Mouse (Mus musculus) C2C12 (cell line): Measurements from ENCODE around the gene Wfdc5. TPM values are rescaled to one million over a fixed set of nuclear protein-coding genes. Genes with fewer than 3 reads are reported as not detected.

ENCODE experiments used
- H3K27me3 ChIP-seq: one replicate; pipeline ENCODE4 v1.6.1; 2011; ENCODE audit not compliant: control insufficient read depth, insufficient read depth, insufficient read length
- H3K36me3 ChIP-seq: one replicate; pipeline ENCODE4 v1.6.1; 2011; ENCODE audit not compliant: control insufficient read depth, insufficient read depth
- H3K4me3 ChIP-seq: one replicate; pipeline ENCODE4 v1.5.1; 2011; ENCODE audit warnings: mild to moderate bottlenecking, control low read depth; ENCODE audit not compliant: poor library complexity, insufficient read depth, severe bottlenecking
- H3K79me2 ChIP-seq: one replicate; pipeline ENCODE4 v1.6.1; 2011; ENCODE audit not compliant: control insufficient read depth, insufficient read depth
- H3K79me3 ChIP-seq: one replicate; pipeline ENCODE4 v1.6.1; 2011; ENCODE audit warnings: low read depth, control low read depth
- H3ac ChIP-seq: one replicate; pipeline ENCODE3; 2011; ENCODE audit warnings: low read depth; ENCODE audit not compliant: control insufficient read depth, insufficient read length
- CEBPB ChIP-seq: IDR thresholded peaks from one replicate; pipeline ENCODE4 v1.6.1; 2011; ENCODE audit warnings: low read depth, mild to moderate bottlenecking, control low read depth, moderate library complexity
- CTCF ChIP-seq: IDR thresholded peaks from one replicate; pipeline ENCODE4 v1.5.1; 2011; ENCODE audit not compliant: control insufficient read depth, insufficient read depth, insufficient read length
- FOSL1 ChIP-seq: IDR thresholded peaks from one replicate; pipeline ENCODE4 v1.8.0; 2011; ENCODE audit warnings: mild to moderate bottlenecking, low read length; ENCODE audit not compliant: poor library complexity, insufficient read depth, severe bottlenecking
- MAX ChIP-seq: IDR thresholded peaks from one replicate; pipeline ENCODE4 v1.6.1; 2011; ENCODE audit warnings: mild to moderate bottlenecking, control low read depth
- MYOD1 ChIP-seq: IDR thresholded peaks from one replicate; pipeline ENCODE4 v1.6.1; 2011; ENCODE audit warnings: low read depth; ENCODE audit not compliant: control insufficient read depth, insufficient read length
- MYOG ChIP-seq: IDR thresholded peaks from one replicate; pipeline ENCODE4 v1.6.1; 2011; ENCODE audit not compliant: control insufficient read depth, insufficient read length; ENCODE audit errors: extremely low read depth
- USF1 ChIP-seq: IDR thresholded peaks from one replicate; pipeline ENCODE4 v1.6.1; 2011; ENCODE audit warnings: low read depth, mild to moderate bottlenecking, control low read depth, moderate library complexity
- polyA plus RNA-seq: library from polyadenylated mRNA; unstranded; fragments of >200 nt; fragmentation: generic; extraction: Trizol; gene quantifications from one replicate; pipeline ENCODE4 v1.2.1, GENCODE M21; 2012; ENCODE audit warnings: missing spikeins

The Wfdc5 gene
- polyA plus RNA-seq, 1 experiment: not detected

GRCm38 (mm10) chr2:164154007-164154406 is 28.5 kb downstream of the Wfdc5 start:
- Histone ChIP-seq H3K36me3 (peaks cover 37% of the 10 kb centered on the region), H3ac (no peak overlapping the region), H3K4me3 (no peak overlapping the region), H3K79me2 (no peaks in the 10 kb centered on the region), H3K79me3 (no peaks in the 10 kb centered on the region), H3K27me3 (no peaks in the 10 kb centered on the region)
- no peak for TF ChIP-seq CTCF
- no peak for TF ChIP-seq MYOG
- no peak for TF ChIP-seq MYOD1
- TF ChIP-seq USF1: no peak
- TF ChIP-seq FOSL1: no peak

GRCm38 (mm10) chr2:164152341-164152740 is 30.2 kb downstream of the Wfdc5 start:
- Histone ChIP-seq H3K27me3 (no peaks in the 10 kb centered on the region), H3K36me3 (peaks cover 40% of the 10 kb centered on the region), H3K79me3 (no peaks in the 10 kb centered on the region), H3ac (no peak overlapping the region), H3K79me2 (no peaks in the 10 kb centered on the region), H3K4me3 (no peak overlapping the region)
- TF ChIP-seq CEBPB (no peak), MYOD1 (no peak), CTCF (no peak), USF1 (no peak), MYOG (no peak), MAX (no peak), FOSL1 (no peak)

GRCm38 (mm10) chr2:164150086-164150760 is 32.3 kb downstream of the Wfdc5 start:
- H3K36me3 ChIP-seq: peaks cover 38% of the 10 kb centered on the region
- H3K79me2 ChIP-seq: no peaks in the 10 kb centered on the region
- TF ChIP-seq CEBPB (no peak), USF1 (no peak), MYOD1 (no peak), MYOG (no peak), MAX (no peak), CTCF (no peak), FOSL1 (no peak)
- no peaks in the 10 kb centered on the region for H3K27me3 ChIP-seq
- no peak overlapping the region for H3K4me3 ChIP-seq
- no peak overlapping the region for H3ac ChIP-seq
- no peaks in the 10 kb centered on the region for H3K79me3 ChIP-seq

- no peak overlapping the region for H3K4me3 ChIP-seq
- H3K79me3 ChIP-seq: no peaks in the 10 kb centered on the region
- H3K79me2 ChIP-seq: no peaks in the 10 kb centered on the region
- no peak for TF ChIP-seq MAX
- TF ChIP-seq FOSL1: no peak
- no peak for TF ChIP-seq MYOD1
- no peak for TF ChIP-seq CEBPB
- no peak for TF ChIP-seq USF1
- TF ChIP-seq CTCF: no peak
- H3ac ChIP-seq: no peak overlapping the region
- no peaks in the 10 kb centered on the region for H3K27me3 ChIP-seq
- H3K36me3 ChIP-seq: peaks cover 10% of the 10 kb centered on the region
Measured at GRCm38 (mm10) chr2:164146556-164146955, 36.0 kb downstream of the Wfdc5 start.

- TF ChIP-seq MAX (no peak), MYOG (no peak), MYOD1 (no peak), CEBPB (no peak), USF1 (no peak), FOSL1 (no peak), CTCF (no peak)
- Histone ChIP-seq H3K4me3 (no peak overlapping the region), H3K36me3 (peaks cover 7% of the 10 kb centered on the region), H3K79me2 (no peaks in the 10 kb centered on the region), H3K27me3 (no peaks in the 10 kb centered on the region), H3K79me3 (no peaks in the 10 kb centered on the region), H3ac (no peak overlapping the region)
Measured at GRCm38 (mm10) chr2:164144541-164144940, 38.0 kb downstream of the Wfdc5 start.

- Histone ChIP-seq H3K36me3 (peaks cover 7% of the 10 kb centered on the region), H3ac (no peak overlapping the region), H3K79me3 (no peaks in the 10 kb centered on the region), H3K79me2 (no peaks in the 10 kb centered on the region), H3K27me3 (no peaks in the 10 kb centered on the region), H3K4me3 (no peak overlapping the region)
- no peak for TF ChIP-seq USF1
Measured at GRCm38 (mm10) chr2:164144025-164144424, 38.5 kb downstream of the Wfdc5 start.
